Mouse (Mus musculus): ENCODE measurements at regions not wholly inside any gene's neighbourhood (a gene's known extent, or its start where the extent isn't known, plus 50 kb on each side); places are given as distances from the start of the nearest gene placed in this dataset.

DNA sequence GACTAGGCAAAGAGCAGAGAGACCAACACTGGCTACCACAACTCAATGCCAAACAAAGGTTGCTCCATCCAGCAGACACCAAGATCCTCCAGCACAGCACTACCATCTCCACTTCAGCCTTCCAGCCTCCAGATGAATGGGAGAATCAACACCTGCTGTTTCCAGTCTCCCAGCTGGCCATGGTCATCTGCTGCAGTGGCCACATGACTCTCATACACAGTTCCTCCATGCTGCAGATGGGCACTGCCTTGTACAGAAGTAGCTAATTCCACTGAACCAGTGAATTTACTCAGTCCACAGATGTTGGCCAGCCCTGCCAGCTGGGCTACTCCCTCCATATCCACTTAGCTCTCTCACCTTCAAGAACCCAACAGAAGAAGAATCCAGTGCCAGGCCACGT lies 63.0 kb upstream of the Vstm5 start:
- Histone ChIP-seq H3K4me1 (replicated peaks) (no peaks in the 10 kb centered on the region), H3K9ac (replicated peaks) (no peak overlapping the region), H3K4me3 (replicated peaks) (no peak overlapping the region), H3K9me3 (no peaks in the 10 kb centered on the region), H3K27me3 (no peaks in the 10 kb centered on the region), H3K36me3 (no peaks in the 10 kb centered on the region), H3K27ac (no peak overlapping the region), H3K4me2 (replicated peaks) (no peak overlapping the region)
- WGBS: 95% methylated on average over 1 of the region's 1 CpGs
- ATAC-seq: no peak

DNA sequence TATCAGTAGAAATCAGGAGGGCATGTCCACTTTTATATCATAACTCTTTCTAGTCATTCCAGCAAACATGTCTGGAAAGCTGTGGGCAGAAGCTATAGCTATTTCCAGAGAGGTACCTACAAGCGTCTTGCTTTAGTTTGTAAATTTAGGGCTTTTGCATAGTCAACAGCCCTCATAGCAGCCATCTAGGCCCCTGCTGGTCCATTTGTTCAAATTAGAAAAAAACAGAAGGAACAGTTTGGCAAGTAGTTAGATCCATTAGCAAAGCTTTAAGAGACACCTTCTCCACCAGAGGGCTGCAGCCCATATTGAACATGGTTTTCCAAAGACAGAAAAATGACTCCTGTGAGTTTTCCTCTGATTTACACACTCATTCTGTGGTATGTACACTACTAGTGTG lies 63.4 kb upstream of the Vstm5 start:
- no peak for ATAC-seq
- Histone ChIP-seq H3K9ac (replicated peaks) (no peak overlapping the region), H3K36me3 (no peaks in the 10 kb centered on the region), H3K4me1 (replicated peaks) (no peaks in the 10 kb centered on the region), H3K4me3 (replicated peaks) (no peak overlapping the region), H3K27me3 (no peaks in the 10 kb centered on the region), H3K4me2 (replicated peaks) (no peak overlapping the region), H3K27ac (no peak overlapping the region), H3K9me3 (no peaks in the 10 kb centered on the region)
- 89% methylated on average over 1 of the region's 1 CpGs for WGBS

DNA sequence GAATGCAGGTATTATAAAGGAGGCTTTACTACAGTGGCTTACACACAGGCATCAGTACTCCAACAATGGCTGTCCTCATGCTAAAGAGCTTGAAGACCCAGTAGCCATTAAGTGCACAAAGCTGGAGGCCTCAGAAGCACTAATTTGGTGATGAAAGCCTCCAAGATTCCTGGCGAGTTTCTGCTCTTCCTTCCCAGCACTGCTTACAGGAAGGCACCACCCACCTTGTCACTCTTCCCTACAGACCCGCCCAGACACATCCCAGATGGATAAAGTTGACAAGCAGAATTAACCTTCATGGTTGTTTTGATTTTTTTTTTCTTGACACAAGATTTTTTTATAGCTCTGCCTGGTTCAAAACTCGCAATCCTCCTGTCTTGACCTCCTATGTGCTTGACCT lies 59.0 kb upstream of the Hephl1 start:
- no peak overlapping the region for H3K4me3 ChIP-seq (replicated peaks)
- H3K4me1 ChIP-seq (replicated peaks): no peaks in the 10 kb centered on the region
- no peaks in the 10 kb centered on the region for H3K27me3 ChIP-seq
- H3K27ac ChIP-seq: no peak overlapping the region
- no peaks in the 10 kb centered on the region for H3K36me3 ChIP-seq
- no peak overlapping the region for H3K9ac ChIP-seq (replicated peaks)
- 50% methylated on average over 3 of the region's 3 CpGs for WGBS
- no peaks in the 10 kb centered on the region for H3K9me3 ChIP-seq
- ATAC-seq: no peak
- H3K4me2 ChIP-seq (replicated peaks): no peak overlapping the region

DNA sequence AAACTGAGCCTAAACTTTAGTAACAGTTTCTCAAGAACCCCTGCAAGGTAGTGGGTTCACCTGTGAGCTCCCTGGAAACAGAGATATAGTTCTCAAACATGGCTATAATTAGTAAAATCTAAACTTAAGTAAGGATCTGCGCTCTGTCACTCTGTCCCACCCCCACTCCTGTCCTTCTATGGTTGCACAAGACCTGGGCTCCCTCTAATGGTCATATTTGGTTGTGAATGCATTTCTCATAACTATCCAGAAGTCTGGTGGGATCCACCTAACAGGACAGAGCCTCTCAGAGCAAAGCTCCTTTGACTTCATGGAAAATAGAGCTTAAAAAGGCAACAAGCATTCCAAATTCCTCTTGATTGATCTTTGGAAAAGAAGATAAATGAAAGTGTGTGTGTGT lies 57.8 kb upstream of the Hephl1 start:
- no peaks in the 10 kb centered on the region for H3K27me3 ChIP-seq
- no peaks in the 10 kb centered on the region for H3K9me3 ChIP-seq
- 87% methylated on average over 1 of the region's 1 CpGs for WGBS
- H3K36me3 ChIP-seq: no peaks in the 10 kb centered on the region
- no peak overlapping the region for H3K4me2 ChIP-seq (replicated peaks)
- H3K4me1 ChIP-seq (replicated peaks): no peaks in the 10 kb centered on the region
- H3K9ac ChIP-seq (replicated peaks): no peak overlapping the region
- H3K4me3 ChIP-seq (replicated peaks): no peak overlapping the region
- ATAC-seq: 0 out of 2 replicates have a peak, but pooled peaks have one; percentile 30
- H3K27ac ChIP-seq: no peak overlapping the region

DNA sequence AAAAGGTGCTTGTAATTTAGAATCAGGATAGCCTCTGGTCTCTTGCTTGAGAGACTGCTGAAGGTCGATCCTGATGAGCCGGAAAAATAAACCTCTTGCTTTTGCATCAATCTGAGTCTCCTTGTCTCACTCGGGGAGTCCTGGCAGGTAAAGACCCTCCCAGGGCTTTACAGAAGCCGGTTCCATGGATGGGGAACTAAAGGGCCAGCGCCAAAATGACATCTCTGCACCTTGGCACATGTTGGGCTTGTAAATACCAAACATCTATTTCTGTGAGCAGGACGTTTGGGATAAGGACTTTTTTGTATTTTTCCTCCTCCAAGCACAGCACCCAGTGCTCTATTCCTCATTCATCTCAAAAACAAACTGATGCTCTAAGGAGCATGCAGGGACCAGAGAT lies 57.1 kb upstream of the Hephl1 start:
- H3K9ac ChIP-seq (replicated peaks): no peak overlapping the region
- H3K4me3 ChIP-seq (replicated peaks): no peak overlapping the region
- H3K9me3 ChIP-seq: no peaks in the 10 kb centered on the region
- 77% methylated on average over 6 of the region's 6 CpGs for WGBS
- no peaks in the 10 kb centered on the region for H3K27me3 ChIP-seq
- no peak overlapping the region for H3K27ac ChIP-seq
- H3K4me1 ChIP-seq (replicated peaks): no peaks in the 10 kb centered on the region
- ATAC-seq: no peak
- H3K36me3 ChIP-seq: no peaks in the 10 kb centered on the region
- no peak overlapping the region for H3K4me2 ChIP-seq (replicated peaks)

DNA sequence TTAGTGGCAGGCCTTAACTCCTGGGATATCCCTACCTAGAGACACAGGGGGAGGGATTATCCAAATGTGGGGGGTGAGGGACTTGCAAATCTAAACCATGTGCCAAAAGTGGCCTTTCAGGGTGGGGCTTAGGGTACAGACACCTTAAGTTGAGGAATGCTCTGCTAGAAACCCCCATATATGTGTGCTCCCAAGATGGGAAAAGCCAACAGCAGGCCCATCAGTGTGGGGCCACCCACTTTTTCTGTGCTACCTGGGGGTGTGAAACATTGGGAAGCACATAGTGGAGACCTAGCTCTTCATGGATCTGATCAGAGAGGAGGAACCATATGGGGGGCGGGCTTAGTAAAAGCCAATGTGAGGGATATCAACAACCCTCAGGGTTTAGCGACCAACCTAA lies 55.0 kb upstream of the Hephl1 start:
- 92% methylated on average over 2 of the region's 2 CpGs for WGBS
- Histone ChIP-seq H3K27me3 (no peaks in the 10 kb centered on the region), H3K4me1 (replicated peaks) (no peaks in the 10 kb centered on the region), H3K4me3 (replicated peaks) (no peak overlapping the region), H3K9me3 (peaks cover 6% of the 10 kb centered on the region), H3K27ac (no peak overlapping the region), H3K36me3 (no peaks in the 10 kb centered on the region), H3K9ac (replicated peaks) (no peak overlapping the region), H3K4me2 (replicated peaks) (no peak overlapping the region)
- ATAC-seq: no peak

DNA sequence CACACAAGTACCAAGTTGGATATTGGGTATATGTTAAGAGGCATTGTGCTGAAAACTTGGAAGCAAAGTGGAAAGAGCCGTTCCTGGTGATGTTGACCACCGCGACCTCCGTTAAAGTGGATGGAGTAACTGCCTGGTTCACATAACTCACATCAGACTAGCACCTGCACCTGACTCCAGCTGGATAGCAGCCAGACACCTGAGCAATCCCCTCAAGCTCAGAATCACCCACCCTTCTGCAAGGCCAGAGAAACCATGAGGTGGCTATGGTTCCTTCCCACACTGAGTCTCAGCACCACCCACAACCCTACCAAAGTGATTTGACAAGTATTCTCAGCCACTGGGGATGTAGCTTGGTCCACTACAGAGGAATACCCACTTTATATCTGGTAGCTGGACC lies 54.6 kb upstream of the Hephl1 start:
- H3K4me1 ChIP-seq (replicated peaks): no peaks in the 10 kb centered on the region
- H3K4me2 ChIP-seq (replicated peaks): no peak overlapping the region
- no peak overlapping the region for H3K4me3 ChIP-seq (replicated peaks)
- H3K9me3 ChIP-seq: peaks cover 10% of the 10 kb centered on the region
- H3K27me3 ChIP-seq: no peaks in the 10 kb centered on the region
- H3K27ac ChIP-seq: no peak overlapping the region
- no peak overlapping the region for H3K9ac ChIP-seq (replicated peaks)
- 95% methylated on average over 4 of the region's 4 CpGs for WGBS
- no peak for ATAC-seq
- no peaks in the 10 kb centered on the region for H3K36me3 ChIP-seq

All from midbrain, embryonic 13.5 days (tissue).